In genomic region chr11:4031126-4031941, GRCm38 (mm10) we compare ENCODE assay signal across 14 mouse cellular contexts. TPM values are rescaled to one million over a fixed set of nuclear protein-coding genes. Genes with fewer than 3 reads are reported as not detected.
DNase-seq lines count a peak whose midpoint lies in the region; ATAC-seq and TF ChIP-seq lines count a peak whose summit lies in the region.
"Had no signal": no experiment of that assay in that cellular context is flagged by ENCODE, and none has a peak within 500 bp of the region (broad histone marks: within the 10 kb centered on the region; RNA-seq: fewer than 3 reads in every experiment).

Sec14l4 (plus strand) TSS chr11:4031462.

- TF ChIP-seq POLR2A in liver, adult 2 months (IDR thresholded peaks at IDR 0.05; ENCODE audit: extremely low read depth, insufficient read depth, low read length) = peak; percentile 33

- no peaks in the 10 kb centered on the region for H3K9me3 ChIP-seq in lung, embryonic 15.5 days
- H3K9me3 ChIP-seq in hindbrain, embryonic 10.5 days = no peaks in the 10 kb centered on the region
- H3K9me3 ChIP-seq: forebrain, embryonic 15.5 days; hindbrain, embryonic 13.5 days; limb, embryonic 12.5 days; midbrain, embryonic 15.5 days had no signal

- 14% methylated on average over 16 of the region's 16 CpGs for WGBS in liver, adult 2 months
- 15% methylated on average over 16 of the region's 16 CpGs for WGBS in lung, embryonic 15.5 days
- WGBS in hindbrain, embryonic 10.5 days = 38% methylated on average over 16 of the region's 16 CpGs

- H3K4me3 ChIP-seq in liver, adult 2 months (ENCODE audit: insufficient read depth, low read depth, low read length) = peak within 1 kb of the TSS; percentile 70
- H3K4me3 ChIP-seq in lung, embryonic 15.5 days = peak within 1 kb of the TSS; percentile 19
- no peak within 1 kb of the TSS for H3K4me3 ChIP-seq in hindbrain, embryonic 10.5 days
- H3K4me3 ChIP-seq: forebrain, embryonic 15.5 days; hindbrain, embryonic 13.5 days; limb, embryonic 12.5 days; midbrain, embryonic 15.5 days had no signal

- DNase-seq in liver, adult 2 months (ENCODE audit: extremely low read depth, low read depth, low spot score) = peak; percentile 98
- DNase-seq in liver = no peak
- peak; percentile 85 for DNase-seq in gonadal fat pad, adult 2 months (ENCODE audit: low read depth)
- no peak for DNase-seq in urinary bladder, postnatal 14 days (ENCODE audit: low spot score)
- no peak for DNase-seq in thymus, postnatal 36 days
- DNase-seq in hindbrain, embryonic 10.5 days (ENCODE audit: low spot score) = no peak
- DNase-seq: embryo, embryonic 11 days; thymus, adult 18-20 months had no signal

- TF ChIP-seq CTCF in liver, adult 2 months (IDR thresholded peaks at IDR 0.05; ENCODE audit: low read depth, low read length) = no peak

- peaks cover 20% of the 10 kb centered on the region for H3K4me1 ChIP-seq in liver, adult 2 months (ENCODE audit: control insufficient read depth, insufficient read depth, low read length)
- 0 out of 2 replicates have a peak, but pooled peaks cover 3% of the 10 kb centered on the region for H3K4me1 ChIP-seq in lung, embryonic 15.5 days
- H3K4me1 ChIP-seq in hindbrain, embryonic 10.5 days (replicated peaks) = 0 out of 2 replicates have a peak, but pooled peaks cover 6% of the 10 kb centered on the region
- H3K4me1 ChIP-seq: hindbrain, embryonic 13.5 days; midbrain, embryonic 15.5 days had no signal

- peak within 1 kb of the TSS; percentile 95 for H3K27ac ChIP-seq in liver, adult 2 months (replicated peaks; ENCODE audit: insufficient read depth, low read depth, low read length)
- peak within 1 kb of the TSS; percentile 83 for H3K27ac ChIP-seq in lung, embryonic 15.5 days
- H3K27ac ChIP-seq in hindbrain, embryonic 10.5 days = no peak within 1 kb of the TSS
- H3K27ac ChIP-seq: forebrain, embryonic 15.5 days; hindbrain, embryonic 13.5 days; limb, embryonic 12.5 days; midbrain, embryonic 15.5 days had no signal

- H3K79me2 ChIP-seq in liver, adult 2 months (ENCODE audit: control insufficient read depth, insufficient read depth, low read length) = peaks cover 8% of the 10 kb centered on the region; the same call in 1 of the 2 replicates

- no peaks in the 10 kb centered on the region for H3K27me3 ChIP-seq in liver, adult 2 months (ENCODE audit: control insufficient read depth, insufficient read depth, low read length)
- no peaks in the 10 kb centered on the region for H3K27me3 ChIP-seq in lung, embryonic 15.5 days
- H3K27me3 ChIP-seq in hindbrain, embryonic 10.5 days (ENCODE audit: insufficient read depth, poor library complexity, severe bottlenecking) = peaks cover 18% of the 10 kb centered on the region
- H3K27me3 ChIP-seq: midbrain, embryonic 15.5 days had no signal

- peak; percentile 79 for ATAC-seq in lung, embryonic 15.5 days (ENCODE audit: borderline replicate concordance, extremely low read depth, low FRiP score, low TSS enrichment)
- ATAC-seq: forebrain, embryonic 15.5 days; midbrain, embryonic 15.5 days had no signal

- H3K36me3 ChIP-seq in liver, adult 2 months (ENCODE audit: control insufficient read depth, insufficient read depth, low read length) = peaks cover under 1% of the 10 kb centered on the region; the same call in 1 of the 2 replicates
- no peaks in the 10 kb centered on the region for H3K36me3 ChIP-seq in lung, embryonic 15.5 days
- H3K36me3 ChIP-seq in hindbrain, embryonic 10.5 days = no peaks in the 10 kb centered on the region
- H3K36me3 ChIP-seq: forebrain, embryonic 15.5 days; hindbrain, embryonic 13.5 days; limb, embryonic 12.5 days; midbrain, embryonic 15.5 days had no signal

- H3K9ac ChIP-seq in liver, adult 2 months (ENCODE audit: low read depth, low read length) = peak within 1 kb of the TSS; percentile 90
- peak within 1 kb of the TSS; percentile 23; the same call in 1 of the 2 replicates for H3K9ac ChIP-seq in lung, embryonic 15.5 days
- H3K9ac ChIP-seq: forebrain, embryonic 15.5 days; hindbrain, embryonic 13.5 days; limb, embryonic 12.5 days; midbrain, embryonic 15.5 days had no signal

- peak within 1 kb of the TSS; percentile 43 for H3K4me2 ChIP-seq in lung, embryonic 15.5 days
- H3K4me2 ChIP-seq: forebrain, embryonic 15.5 days; hindbrain, embryonic 13.5 days; limb, embryonic 12.5 days; midbrain, embryonic 15.5 days had no signal

RNA-seq across cellular contexts. Expression of gene Sec14l4, which starts in this region (rescaled TPM):
- total RNA-seq in liver, adult 2 months (2014; rRNA removed) = 97.5 and 130 TPM in 2 replicates
- 92.9 and 108 TPM in 2 replicates for polyA plus RNA-seq in liver, adult 2 months (2012; rRNA removed)
- polyA plus RNA-seq in gonadal fat pad, adult 2 months (2012; rRNA removed) = 3.8 and 4.6 TPM in 2 replicates
- polyA plus RNA-seq in lung, embryonic 15.5 days (2015; fragmentation: Nextera tagmentation; extraction: Ambion mirVana) = 9.8 and 12.7 TPM in 2 replicates
- not detected in 2 replicates for polyA plus RNA-seq in hindbrain, embryonic 10.5 days (2016; fragmentation: Nextera tagmentation; extraction: Ambion mirVana)
- polyA plus RNA-seq: forebrain, embryonic 15.5 days; hindbrain, embryonic 13.5 days; limb, embryonic 12.5 days; midbrain, embryonic 15.5 days; neural tube, embryonic 14.5 days had no signal

Comparison
In these comparisons a context has a peak if more than half of its experiments do, and no peak if none do; other contexts are left out.
1. DNase-seq: peak in liver, adult 2 months (single experiment) and gonadal fat pad, adult 2 months (single experiment); none in liver (single experiment), urinary bladder, postnatal 14 days (single experiment), thymus, postnatal 36 days (0 of 2) and hindbrain, embryonic 10.5 days (single experiment).